Mouse (Mus musculus) liver, embryonic 14.5 days (tissue): ENCODE measurements around the gene Dhx37.
"Not testable (repeated sequence)": the region's sequence is repeated elsewhere in the genome, so short reads cannot be mapped to it uniquely, and the experiment has no call there.

ENCODE experiments used
- CTCF ChIP-seq: IDR thresholded peaks from 2 replicates; pipeline ENCODE4 v1.5.1; 2016; ENCODE audit warnings: antibody characterized with exemption, low read depth, control low read depth
- EP300 ChIP-seq: IDR thresholded peaks from 2 replicates; pipeline ENCODE4 v1.6.1; 2016; ENCODE audit warnings: antibody characterized with exemption, low read depth

GRCm38 (mm10) chr5:125392176-125392575 is 41.7 kb downstream of the Dhx37 start:
- TF ChIP-seq CTCF, EP300: not testable (repeated sequence)
